Mouse (Mus musculus): ENCODE measurements around the gene Cadm1. TPM values are rescaled to one million over a fixed set of nuclear protein-coding genes. Genes with fewer than 3 reads are reported as not detected.

The Cadm1 gene
- total RNA-seq, 2 experiments from 2014 or later, result 230 to 269 TPM

DNA sequence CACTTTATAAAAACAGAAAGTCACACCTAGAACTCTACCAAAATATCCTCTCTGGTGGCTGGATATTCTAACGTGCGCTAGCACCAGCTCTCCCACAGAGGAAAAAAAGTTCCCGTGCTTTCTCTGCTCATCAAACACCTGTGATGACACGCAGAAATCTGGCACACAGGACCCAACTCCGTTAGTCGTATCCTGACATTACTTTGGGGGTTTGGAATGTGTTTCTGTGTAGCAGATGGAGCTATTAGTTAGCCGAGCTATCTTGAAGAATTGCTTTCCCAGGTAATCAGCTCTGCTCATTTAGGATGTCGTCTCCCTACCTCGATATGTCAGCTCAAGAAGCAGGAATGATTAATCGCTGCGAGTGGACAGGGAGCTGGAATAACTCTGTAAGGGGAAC is 80.3 kb downstream of the Cadm1 start:
- H3K27ac ChIP-seq, result no peak overlapping the region
- no peak overlapping the region for H3K4me3 ChIP-seq
- no peak for DNase-seq (ENCODE audit: extremely low spot score in 1 of 2, low spot score in 2 of 2)
- TF ChIP-seq CTCF (IDR thresholded peaks at IDR 0.05), result no peak
- intact Hi-C loops (cut with DNase I), result no loop called here

DNA sequence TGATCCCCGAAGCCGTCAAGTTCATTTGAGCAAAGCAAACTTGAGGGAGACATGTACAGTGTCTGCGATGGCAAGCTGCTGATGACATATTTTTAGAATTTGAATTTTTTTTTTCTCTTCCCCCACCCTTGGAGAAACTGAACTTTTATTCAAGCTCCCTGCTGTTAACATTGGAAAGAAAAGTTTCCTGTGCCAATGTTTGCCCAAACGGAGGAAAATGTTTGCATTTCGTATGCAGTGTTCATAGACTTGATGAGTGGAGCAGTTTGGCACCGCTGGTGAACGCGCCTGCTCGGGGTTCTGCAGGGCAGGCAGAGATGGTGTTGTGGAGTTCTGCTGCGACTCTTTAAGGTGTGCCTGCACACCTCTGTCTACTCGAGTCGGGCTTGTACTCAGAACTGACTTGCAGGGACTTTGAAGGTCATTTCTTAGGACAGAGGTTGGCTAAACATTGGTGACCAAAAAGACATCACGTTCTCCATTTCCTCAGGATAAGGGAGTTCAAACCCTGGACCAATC is 83.0 kb downstream of the Cadm1 start:
- no peak for TF ChIP-seq CTCF (IDR thresholded peaks at IDR 0.05)
- DNase-seq (ENCODE audit: extremely low spot score in 1 of 2, low spot score in 2 of 2), result no peak
- intact Hi-C loops (cut with DNase I), result no loop called here

GRCm38 (mm10) chr9:47615049-47615448 is 85.1 kb downstream of the Cadm1 start:
- DNase-seq (ENCODE audit: extremely low spot score in 1 of 2, low spot score in 2 of 2), result no peak
- intact Hi-C loops (cut with DNase I), result no loop called here
- H3K27ac ChIP-seq, result no peak overlapping the region

More for the DNA sequence above, 83.0 kb downstream of the Cadm1 start:
- Histone ChIP-seq H3K27ac (no peak overlapping the region), H3K4me3 (no peak overlapping the region)

DNA sequence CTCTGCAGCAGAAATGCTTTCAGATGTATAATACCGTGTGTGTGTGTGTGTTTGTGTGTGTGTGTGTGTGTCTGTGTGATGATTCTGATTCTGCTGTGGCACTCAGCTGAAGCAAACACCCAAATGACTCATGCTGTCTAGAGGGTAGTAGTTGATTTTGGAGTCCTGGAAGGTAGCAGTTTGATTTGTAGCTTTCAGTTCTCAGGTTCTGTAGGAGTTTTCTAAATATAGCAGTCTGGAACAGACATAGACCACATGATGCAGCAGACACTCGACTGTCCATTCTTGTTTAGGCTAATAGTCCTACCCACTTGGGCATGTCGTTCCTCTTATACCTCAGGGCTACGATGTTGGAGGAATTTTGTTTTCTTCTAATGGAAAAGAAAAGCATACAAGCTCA is 86.4 kb downstream of the Cadm1 start:
- TF ChIP-seq CTCF (IDR thresholded peaks at IDR 0.05), result no peak
- H3K4me3 ChIP-seq, result no peak overlapping the region
- H3K27ac ChIP-seq, result peak overlapping the region; percentile 40; the same call in 1 of the 2 replicates
- intact Hi-C loops (cut with DNase I), result no loop called here
- no peak for DNase-seq (ENCODE audit: extremely low spot score in 1 of 2, low spot score in 2 of 2)

More at GRCm38 (mm10) chr9:47615049-47615448, 85.1 kb downstream of the Cadm1 start:
- TF ChIP-seq CTCF (IDR thresholded peaks at IDR 0.05), result no peak
- no peak overlapping the region for H3K4me3 ChIP-seq

DNA sequence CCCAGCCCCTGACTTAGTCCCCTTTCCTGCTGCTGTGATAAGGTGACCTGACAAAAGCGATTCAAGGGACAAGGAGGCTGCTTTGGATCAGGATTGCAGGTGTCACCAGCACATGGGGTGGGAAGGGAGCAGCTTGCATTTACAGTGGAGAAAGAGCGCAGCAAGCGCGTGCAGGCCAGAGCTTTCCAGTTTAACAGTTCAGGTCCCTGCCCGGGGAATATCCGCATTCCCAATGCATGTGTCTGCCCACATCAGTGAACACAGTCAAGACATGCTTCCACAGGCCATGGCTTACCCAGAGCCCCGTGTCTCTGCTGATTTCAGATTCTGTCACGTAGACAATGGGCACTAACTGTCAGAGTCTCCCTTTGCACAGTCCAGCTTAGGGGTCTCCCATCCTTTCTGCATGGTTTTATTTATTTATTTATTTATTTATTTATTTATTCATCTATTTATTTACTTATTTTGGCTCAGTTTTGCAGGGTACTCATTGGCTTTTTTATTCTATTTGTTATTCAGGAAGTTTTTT is 89.6 kb downstream of the Cadm1 start:
- Histone ChIP-seq H3K4me3 (no peak overlapping the region), H3K27ac (no peak overlapping the region)
- intact Hi-C loops (cut with DNase I), result no loop called here
- no peak for DNase-seq (ENCODE audit: extremely low spot score in 1 of 2, low spot score in 2 of 2)
- no peak for TF ChIP-seq CTCF (IDR thresholded peaks at IDR 0.05)

DNA sequence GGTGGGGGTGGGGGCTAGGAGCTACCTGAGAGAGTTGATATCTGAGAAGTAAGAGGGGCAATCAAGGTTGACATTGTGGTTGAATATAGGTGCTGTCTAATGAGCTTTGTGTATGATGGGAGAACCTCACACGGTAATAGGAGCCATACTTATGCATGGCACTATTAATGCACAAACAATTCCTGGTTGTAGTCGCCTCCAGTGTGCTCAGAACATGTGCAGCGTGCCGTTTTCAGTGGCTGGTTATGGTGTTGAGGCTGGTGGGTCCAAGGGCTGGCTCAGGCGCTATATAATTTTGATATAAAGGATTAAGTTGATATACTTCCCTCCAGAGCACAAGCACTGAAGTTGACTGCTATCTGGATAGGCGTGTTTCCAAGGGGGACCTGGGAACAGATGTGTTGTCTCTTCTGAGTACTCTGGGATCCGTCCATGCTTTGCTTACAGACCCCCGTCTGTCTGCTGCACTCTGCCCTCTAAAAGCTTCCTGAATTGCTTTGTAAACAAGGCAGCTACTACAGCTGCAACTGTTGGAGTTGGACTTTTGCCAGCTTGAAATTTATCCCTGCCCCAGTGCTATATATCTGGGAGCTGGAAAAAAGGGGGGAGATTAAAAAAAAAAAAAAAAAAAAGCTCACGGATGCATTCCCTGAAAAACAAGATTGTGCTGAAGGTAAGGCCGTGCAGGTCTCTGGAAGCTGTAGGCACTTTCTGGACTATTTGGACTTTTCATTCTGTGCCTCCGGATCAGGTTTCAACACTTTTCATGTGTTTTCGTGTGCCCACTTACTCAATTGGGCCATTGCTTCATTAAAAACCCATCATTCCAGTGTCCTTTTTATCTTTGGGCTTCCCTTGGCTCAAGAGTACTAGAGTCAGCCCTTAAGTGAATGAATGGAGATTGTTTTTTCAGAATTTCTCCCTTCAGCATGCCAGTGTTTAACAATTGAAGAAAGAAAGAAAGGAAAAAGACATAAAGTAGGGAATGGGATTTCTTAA is 93.8 kb downstream of the Cadm1 start:
- intact Hi-C loops (cut with DNase I), result no loop called here
- Histone ChIP-seq H3K4me3 (no peak overlapping the region), H3K27ac (peak overlapping the region; percentile 57)
- TF ChIP-seq CTCF (IDR thresholded peaks at IDR 0.05), result no peak
- DNase-seq (ENCODE audit: extremely low spot score in 1 of 2, low spot score in 2 of 2), result no peak

- DNase-seq (ENCODE audit: extremely low spot score in 1 of 2, low spot score in 2 of 2), result no peak
- intact Hi-C loops (cut with DNase I), result no loop called here
- Histone ChIP-seq H3K4me3 (no peak overlapping the region), H3K27ac (peak overlapping the region; percentile 57)
- TF ChIP-seq CTCF (IDR thresholded peaks at IDR 0.05), result no peak
Measured at GRCm38 (mm10) chr9:47624565-47625520, 94.9 kb downstream of the Cadm1 start.

DNA sequence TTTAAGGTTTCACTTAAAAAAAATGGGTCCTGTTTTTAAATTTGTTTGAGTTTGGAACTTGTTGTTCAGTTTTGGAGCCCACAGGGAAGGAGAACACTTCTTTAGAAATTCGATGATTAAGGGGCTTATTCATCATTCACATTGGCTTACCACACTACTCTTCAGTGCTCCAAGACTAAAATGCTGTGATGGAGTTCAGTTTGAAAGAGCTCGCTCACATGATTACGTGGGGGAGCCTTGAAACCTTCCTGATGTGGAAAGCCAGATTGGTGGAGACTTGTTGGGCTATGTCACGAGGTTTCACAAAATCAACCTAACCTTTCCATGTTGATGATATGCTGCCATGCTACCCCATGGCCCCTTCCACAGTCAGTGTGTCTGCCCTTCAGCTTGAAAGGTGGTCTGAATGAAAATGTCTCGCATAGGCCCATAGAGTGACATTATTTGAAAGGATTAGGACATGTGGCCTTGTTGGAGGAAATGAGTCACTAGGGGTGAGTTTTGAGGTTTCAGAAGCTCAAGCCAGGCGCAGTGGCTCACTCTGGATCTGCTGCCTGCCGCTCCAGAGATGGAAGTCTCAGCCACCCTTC is 95.7 kb downstream of the Cadm1 start:
- H3K4me3 ChIP-seq, result no peak overlapping the region
- TF ChIP-seq CTCF (IDR thresholded peaks at IDR 0.05), result no peak
- peak overlapping the region; percentile 51 for H3K27ac ChIP-seq
- no peak for DNase-seq (ENCODE audit: extremely low spot score in 1 of 2, low spot score in 2 of 2)
- intact Hi-C loops (cut with DNase I), result no loop called here

- Histone ChIP-seq H3K27ac (peak overlapping the region; percentile 10; the same call in 1 of the 2 replicates), H3K4me3 (no peak overlapping the region)
- intact Hi-C loops (cut with DNase I), result no loop called here
Measured at GRCm38 (mm10) chr9:47627966-47628365, 98.0 kb downstream of the Cadm1 start.

GRCm38 (mm10) chr9:47628550-47628949 is 98.6 kb downstream of the Cadm1 start:
- DNase-seq (ENCODE audit: extremely low spot score in 1 of 2, low spot score in 2 of 2), result no peak

More at GRCm38 (mm10) chr9:47627966-47628365, 98.0 kb downstream of the Cadm1 start:
- no peak for DNase-seq (ENCODE audit: extremely low spot score in 1 of 2, low spot score in 2 of 2)
- TF ChIP-seq CTCF (IDR thresholded peaks at IDR 0.05), result no peak

DNA sequence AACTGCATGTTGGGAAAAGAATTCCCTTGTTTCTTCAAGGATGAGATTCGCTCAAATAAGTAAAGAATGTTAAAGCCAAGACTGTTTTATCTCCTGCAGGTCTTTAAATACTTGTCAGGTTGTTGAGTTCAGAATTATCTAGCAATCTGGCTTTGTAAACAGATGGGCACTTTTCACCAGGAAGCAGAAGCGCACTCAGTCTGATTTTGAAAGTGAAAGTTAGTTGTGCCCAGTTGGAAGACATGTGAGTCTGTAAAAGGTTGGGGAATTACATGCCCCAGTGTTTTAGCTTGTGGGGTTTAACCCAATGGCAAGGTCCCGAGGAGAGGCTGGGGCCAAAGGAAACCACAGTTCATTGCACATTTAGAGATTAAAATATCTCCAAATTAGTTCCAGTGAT is 104.7 kb downstream of the Cadm1 start:
- no peak for DNase-seq (ENCODE audit: extremely low spot score in 1 of 2, low spot score in 2 of 2)
- no peak for TF ChIP-seq CTCF (IDR thresholded peaks at IDR 0.05)
- intact Hi-C loops (cut with DNase I), result no loop called here
- Histone ChIP-seq H3K4me3 (no peak overlapping the region), H3K27ac (peak overlapping the region; percentile 24; the same call in 1 of the 2 replicates)

More at GRCm38 (mm10) chr9:47628550-47628949, 98.6 kb downstream of the Cadm1 start:
- Histone ChIP-seq H3K4me3 (no peak overlapping the region), H3K27ac (peak overlapping the region; percentile 10; the same call in 1 of the 2 replicates)
- no peak for TF ChIP-seq CTCF (IDR thresholded peaks at IDR 0.05)
- intact Hi-C loops (cut with DNase I), result no loop called here

Data from left cerebral cortex, adult 2 months (tissue).